Mouse (Mus musculus): Measurements from ENCODE around the gene Rhobtb1. TPM values are rescaled to one million over a fixed set of nuclear protein-coding genes. Genes with fewer than 3 reads are reported as not detected.

Gene Rhobtb1
- polyA plus RNA-seq, 1 experiment from 2014 or later = 26.6 TPM

DNA sequence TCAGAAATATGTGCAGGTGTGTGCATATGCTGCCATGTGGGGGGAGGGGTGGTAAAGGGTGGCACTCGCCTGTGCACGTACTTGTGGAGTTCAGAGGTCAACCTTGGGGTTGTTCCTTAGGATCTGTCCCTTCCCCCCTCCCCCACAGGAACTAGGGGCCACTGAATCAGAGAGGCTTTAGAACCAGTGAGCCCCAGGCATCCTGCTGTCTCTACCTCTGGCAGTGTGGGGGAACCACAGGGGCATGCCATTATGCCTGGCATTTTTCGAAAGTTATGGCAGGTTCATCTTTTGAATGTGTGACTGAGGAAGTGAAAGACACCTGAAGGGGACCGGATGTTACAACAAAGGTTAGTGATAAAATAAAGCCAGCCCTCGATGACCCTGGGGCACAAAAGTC lies 59.4 kb downstream of the Rhobtb1 start:
- WGBS = 76% methylated on average over 5 of the region's 5 CpGs
- no peak overlapping the region for H3K9ac ChIP-seq (ENCODE audit: low read depth, low read length)
- no peak overlapping the region for H3K4me3 ChIP-seq (ENCODE audit: low read length)
- no peak for ATAC-seq (ENCODE audit: low FRiP score, low TSS enrichment)
- no peaks in the 10 kb centered on the region; the same call in 1 of the 2 replicates for H3K36me3 ChIP-seq (ENCODE audit: control insufficient read depth, insufficient read depth, low read length)
- H3K9me3 ChIP-seq (ENCODE audit: control insufficient read depth, low read length) = no peaks in the 10 kb centered on the region
- no peak overlapping the region for H3K27ac ChIP-seq (ENCODE audit: low read depth, low read length)
- 0 out of 2 replicates have a peak, but pooled peaks cover 13% of the 10 kb centered on the region for H3K4me1 ChIP-seq (ENCODE audit: control insufficient read depth, insufficient read depth, low read length)
- no peaks in the 10 kb centered on the region for H3K27me3 ChIP-seq (ENCODE audit: control insufficient read depth, insufficient read depth, low read length)
- H3K4me2 ChIP-seq (replicated peaks; ENCODE audit: low read depth, low read length) = no peak overlapping the region

DNA sequence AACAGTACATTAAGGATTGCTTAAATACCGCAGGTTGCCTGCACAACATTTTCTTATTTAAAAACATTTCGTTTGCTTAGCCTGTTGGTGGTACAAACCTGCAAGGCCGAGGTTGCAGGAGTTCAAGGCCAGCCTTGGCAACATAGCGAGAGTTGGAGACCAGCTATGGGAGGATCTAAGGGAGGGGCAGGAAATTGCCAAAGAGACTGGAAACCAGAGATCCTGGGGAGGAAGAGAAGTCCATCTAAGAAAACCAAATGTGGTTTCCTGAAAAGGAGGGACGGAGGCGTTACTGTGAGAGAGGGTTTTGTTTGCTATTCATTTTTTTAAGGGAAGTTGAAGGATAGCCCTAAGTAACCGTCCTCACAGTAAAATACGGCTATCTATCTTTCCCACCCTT lies 60.3 kb downstream of the Rhobtb1 start:
- ATAC-seq (ENCODE audit: low FRiP score, low TSS enrichment) = no peak
- Histone ChIP-seq H3K36me3 (ENCODE audit: control insufficient read depth, insufficient read depth, low read length) (peaks cover 3% of the 10 kb centered on the region; the same call in 1 of the 2 replicates), H3K9ac (ENCODE audit: low read depth, low read length) (peak overlapping the region; percentile 92; the same call in 1 of the 2 replicates), H3K4me2 (replicated peaks; ENCODE audit: low read depth, low read length) (peak overlapping the region; percentile 88), H3K4me1 (ENCODE audit: control insufficient read depth, insufficient read depth, low read length) (0 out of 2 replicates have a peak, but pooled peaks cover 13% of the 10 kb centered on the region), H3K4me3 (ENCODE audit: low read length) (peak overlapping the region; percentile 80), H3K27ac (ENCODE audit: low read depth, low read length) (peak overlapping the region; percentile 99; the same call in 1 of the 2 replicates), H3K27me3 (ENCODE audit: control insufficient read depth, insufficient read depth, low read length) (no peaks in the 10 kb centered on the region), H3K9me3 (ENCODE audit: control insufficient read depth, low read length) (no peaks in the 10 kb centered on the region)
- WGBS = 59% methylated on average over 8 of the region's 8 CpGs

DNA sequence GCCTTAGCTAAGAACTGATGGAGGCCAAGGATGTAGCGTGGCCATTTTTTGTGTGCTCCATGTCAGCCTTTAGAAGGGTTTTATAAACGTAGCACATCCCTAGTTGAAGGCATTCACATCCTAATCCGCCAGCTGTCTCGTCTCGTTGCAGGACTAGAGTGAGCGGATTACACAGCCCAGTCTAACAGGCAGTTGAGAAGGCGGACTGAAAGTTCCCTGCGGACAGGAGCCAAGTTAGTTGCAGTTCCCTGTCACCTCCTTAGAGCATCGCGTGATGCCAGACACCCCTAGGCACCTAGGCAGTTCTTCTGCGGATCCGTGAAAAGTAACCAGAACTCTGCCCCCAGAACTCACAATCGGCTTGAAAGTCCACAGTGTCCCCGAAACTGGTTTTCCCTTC lies 60.7 kb downstream of the Rhobtb1 start:
- no peak for ATAC-seq (ENCODE audit: low FRiP score, low TSS enrichment)
- 6% methylated on average over 14 of the region's 14 CpGs for whole genome bisulfite sequencing
- H3K9me3 ChIP-seq (ENCODE audit: control insufficient read depth, low read length) = no peaks in the 10 kb centered on the region
- peak overlapping the region; percentile 88 for H3K4me2 ChIP-seq (replicated peaks; ENCODE audit: low read depth, low read length)
- peak overlapping the region; percentile 80 for H3K4me3 ChIP-seq (ENCODE audit: low read length)
- 0 out of 2 replicates have a peak, but pooled peaks cover 13% of the 10 kb centered on the region for H3K4me1 ChIP-seq (ENCODE audit: control insufficient read depth, insufficient read depth, low read length)
- H3K27me3 ChIP-seq (ENCODE audit: control insufficient read depth, insufficient read depth, low read length) = no peaks in the 10 kb centered on the region
- peaks cover 6% of the 10 kb centered on the region; the same call in 1 of the 2 replicates for H3K36me3 ChIP-seq (ENCODE audit: control insufficient read depth, insufficient read depth, low read length)
- H3K9ac ChIP-seq (ENCODE audit: low read depth, low read length) = peak overlapping the region; percentile 92
- peak overlapping the region; percentile 99 for H3K27ac ChIP-seq (ENCODE audit: low read depth, low read length)

GRCm38 (mm10) chr10:69212542-69213440 lies 61.6 kb downstream of the Rhobtb1 start, which contains the start of gene A930033H14Rik:
A930033H14Rik (minus strand) TSS chr10:69213098.
- 1% methylated on average over 76 of the region's 84 CpGs for WGBS
- Histone ChIP-seq H3K9me3 (ENCODE audit: control insufficient read depth, low read length) (no peaks in the 10 kb centered on the region), H3K27ac (ENCODE audit: low read depth, low read length) (peak within 1 kb of the TSS; percentile 99), H3K9ac (ENCODE audit: low read depth, low read length) (peak within 1 kb of the TSS; percentile 92), H3K27me3 (ENCODE audit: control insufficient read depth, insufficient read depth, low read length) (no peaks in the 10 kb centered on the region), H3K4me2 (replicated peaks; ENCODE audit: low read depth, low read length) (peak within 1 kb of the TSS; percentile 88), H3K36me3 (ENCODE audit: control insufficient read depth, insufficient read depth, low read length) (peaks cover 6% of the 10 kb centered on the region; the same call in 1 of the 2 replicates), H3K4me1 (ENCODE audit: control insufficient read depth, insufficient read depth, low read length) (0 out of 2 replicates have a peak, but pooled peaks cover 13% of the 10 kb centered on the region), H3K4me3 (ENCODE audit: low read length) (peak within 1 kb of the TSS; percentile 80)
- peak; percentile 89 for ATAC-seq (ENCODE audit: low FRiP score, low TSS enrichment)

DNA sequence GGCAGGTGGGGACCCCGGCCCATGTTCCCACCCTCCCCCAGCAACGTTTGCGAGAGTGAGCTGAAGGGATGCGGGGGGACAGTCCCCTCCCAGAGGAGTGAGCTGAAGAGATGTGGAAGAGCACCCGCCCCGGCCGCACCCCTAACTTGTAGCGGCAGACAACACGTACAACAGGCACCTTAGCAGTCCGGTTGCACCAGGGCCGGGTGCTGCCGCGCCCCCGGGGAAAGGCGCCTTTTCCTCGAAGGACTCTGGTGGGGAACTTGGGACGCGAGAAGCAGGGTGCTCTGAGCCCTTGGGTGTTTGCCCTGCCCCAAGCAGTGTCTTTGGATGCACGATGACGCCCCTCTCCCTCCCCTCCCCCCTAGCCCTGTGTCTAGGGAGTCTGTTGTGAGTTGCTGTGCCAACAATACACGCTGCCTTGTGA lies 62.2 kb downstream of the Rhobtb1 start:
- H3K27me3 ChIP-seq (ENCODE audit: control insufficient read depth, insufficient read depth, low read length) = no peaks in the 10 kb centered on the region
- H3K4me1 ChIP-seq (ENCODE audit: control insufficient read depth, insufficient read depth, low read length) = 0 out of 2 replicates have a peak, but pooled peaks cover 13% of the 10 kb centered on the region
- peak; percentile 44; the same call in 1 of the 2 replicates for ATAC-seq (ENCODE audit: low FRiP score, low TSS enrichment)
- H3K36me3 ChIP-seq (ENCODE audit: control insufficient read depth, insufficient read depth, low read length) = peaks cover 9% of the 10 kb centered on the region; the same call in 1 of the 2 replicates
- WGBS = 2% methylated on average over 21 of the region's 21 CpGs
- no peaks in the 10 kb centered on the region for H3K9me3 ChIP-seq (ENCODE audit: control insufficient read depth, low read length)
- H3K27ac ChIP-seq (ENCODE audit: low read depth, low read length) = peak overlapping the region; percentile 99
- H3K9ac ChIP-seq (ENCODE audit: low read depth, low read length) = peak overlapping the region; percentile 92
- H3K4me2 ChIP-seq (replicated peaks; ENCODE audit: low read depth, low read length) = peak overlapping the region; percentile 88
- peak overlapping the region; percentile 80 for H3K4me3 ChIP-seq (ENCODE audit: low read length)

GRCm38 (mm10) chr10:69213986-69214385 lies 62.8 kb downstream of the Rhobtb1 start:
- Histone ChIP-seq H3K9me3 (ENCODE audit: control insufficient read depth, low read length) (no peaks in the 10 kb centered on the region), H3K27ac (ENCODE audit: low read depth, low read length) (no peak overlapping the region; the same call in 1 of the 2 replicates), H3K4me2 (replicated peaks; ENCODE audit: low read depth, low read length) (peak overlapping the region; percentile 88), H3K4me3 (ENCODE audit: low read length) (peak overlapping the region; percentile 80), H3K27me3 (ENCODE audit: control insufficient read depth, insufficient read depth, low read length) (no peaks in the 10 kb centered on the region), H3K4me1 (ENCODE audit: control insufficient read depth, insufficient read depth, low read length) (0 out of 2 replicates have a peak, but pooled peaks cover 13% of the 10 kb centered on the region), H3K9ac (ENCODE audit: low read depth, low read length) (peak overlapping the region; percentile 92), H3K36me3 (ENCODE audit: control insufficient read depth, insufficient read depth, low read length) (peaks cover 11% of the 10 kb centered on the region; the same call in 1 of the 2 replicates)
- ATAC-seq (ENCODE audit: low FRiP score, low TSS enrichment) = no peak
- WGBS = 16% methylated on average over 5 of the region's 5 CpGs

GRCm38 (mm10) chr10:69217127-69217690 lies 66.0 kb downstream of the Rhobtb1 start:
- ATAC-seq (ENCODE audit: low FRiP score, low TSS enrichment) = no peak
- H3K27ac ChIP-seq (ENCODE audit: low read depth, low read length) = no peak overlapping the region
- no peak overlapping the region for H3K4me3 ChIP-seq (ENCODE audit: low read length)
- 93% methylated on average over 4 of the region's 4 CpGs for WGBS
- H3K36me3 ChIP-seq (ENCODE audit: control insufficient read depth, insufficient read depth, low read length) = peaks cover 12% of the 10 kb centered on the region; the same call in 1 of the 2 replicates
- H3K9ac ChIP-seq (ENCODE audit: low read depth, low read length) = no peak overlapping the region
- H3K27me3 ChIP-seq (ENCODE audit: control insufficient read depth, insufficient read depth, low read length) = no peaks in the 10 kb centered on the region
- no peaks in the 10 kb centered on the region for H3K9me3 ChIP-seq (ENCODE audit: control insufficient read depth, low read length)
- H3K4me1 ChIP-seq (ENCODE audit: control insufficient read depth, insufficient read depth, low read length) = 0 out of 2 replicates have a peak, but pooled peaks cover 5% of the 10 kb centered on the region
- H3K4me2 ChIP-seq (replicated peaks; ENCODE audit: low read depth, low read length) = no peak overlapping the region

GRCm38 (mm10) chr10:69218458-69219288 lies 67.4 kb downstream of the Rhobtb1 start:
- ATAC-seq (ENCODE audit: low FRiP score, low TSS enrichment) = no peak
- peaks cover 12% of the 10 kb centered on the region; the same call in 1 of the 2 replicates for H3K36me3 ChIP-seq (ENCODE audit: control insufficient read depth, insufficient read depth, low read length)

More at GRCm38 (mm10) chr10:69218458-69219288, 67.4 kb downstream of the Rhobtb1 start:
- no peaks in the 10 kb centered on the region for H3K9me3 ChIP-seq (ENCODE audit: control insufficient read depth, low read length)
- WGBS = 84% methylated on average over 14 of the region's 14 CpGs
- H3K4me3 ChIP-seq (ENCODE audit: low read length) = no peak overlapping the region
- no peak overlapping the region for H3K4me2 ChIP-seq (replicated peaks; ENCODE audit: low read depth, low read length)
- no peak overlapping the region for H3K9ac ChIP-seq (ENCODE audit: low read depth, low read length)
- H3K27me3 ChIP-seq (ENCODE audit: control insufficient read depth, insufficient read depth, low read length) = no peaks in the 10 kb centered on the region
- H3K27ac ChIP-seq (ENCODE audit: low read depth, low read length) = no peak overlapping the region
- H3K4me1 ChIP-seq (ENCODE audit: control insufficient read depth, insufficient read depth, low read length) = 0 out of 2 replicates have a peak, but pooled peaks cover 5% of the 10 kb centered on the region
